Mouse (Mus musculus): Measurements from ENCODE around the gene Abhd17c.

Abhd17c gene

DNA sequence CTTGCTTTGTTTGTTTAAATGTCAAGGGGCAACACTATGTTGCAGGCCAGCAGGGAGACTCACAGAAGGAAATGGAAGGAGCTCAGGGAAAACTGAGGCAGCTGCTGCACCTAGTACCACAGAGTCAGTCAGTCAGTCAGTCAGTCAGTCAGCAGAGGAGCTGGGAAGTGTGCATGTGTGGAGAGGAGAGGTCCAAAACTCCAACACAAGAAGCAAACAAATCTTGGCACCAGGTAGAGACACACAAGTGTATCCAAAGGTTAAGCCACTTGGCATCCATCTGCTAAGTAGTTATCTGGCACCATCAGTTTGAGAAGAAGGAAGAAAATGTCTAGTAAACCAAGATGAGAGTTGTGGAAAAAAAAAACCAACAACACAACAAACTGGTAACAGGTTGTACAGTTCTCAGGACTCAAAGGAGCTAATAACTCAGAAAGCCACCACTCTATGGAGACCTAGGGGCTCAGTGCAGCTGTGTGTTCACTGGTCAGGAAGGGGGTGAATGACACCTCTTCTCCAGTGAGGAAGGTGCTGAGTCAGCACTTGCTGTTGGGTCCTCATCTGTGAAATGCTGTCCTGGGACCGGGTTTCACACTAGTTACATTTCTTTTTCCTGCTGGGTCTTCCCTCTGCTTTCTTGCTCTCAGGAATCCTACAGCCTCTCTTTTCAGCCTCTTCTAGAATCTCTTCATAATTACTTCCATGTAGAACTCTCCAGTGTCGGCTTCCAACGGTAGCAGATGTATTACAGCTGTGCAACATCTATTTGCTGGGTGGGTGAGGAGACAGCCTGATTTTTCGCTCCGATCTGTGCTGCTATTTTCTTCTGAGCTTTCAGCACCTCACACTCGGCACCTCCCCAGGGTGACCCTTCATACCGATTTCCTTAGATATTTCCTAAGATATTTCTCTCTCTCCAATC, 34.8 kb downstream of the Abhd17c start:
- DNase-seq, result no peak

DNA sequence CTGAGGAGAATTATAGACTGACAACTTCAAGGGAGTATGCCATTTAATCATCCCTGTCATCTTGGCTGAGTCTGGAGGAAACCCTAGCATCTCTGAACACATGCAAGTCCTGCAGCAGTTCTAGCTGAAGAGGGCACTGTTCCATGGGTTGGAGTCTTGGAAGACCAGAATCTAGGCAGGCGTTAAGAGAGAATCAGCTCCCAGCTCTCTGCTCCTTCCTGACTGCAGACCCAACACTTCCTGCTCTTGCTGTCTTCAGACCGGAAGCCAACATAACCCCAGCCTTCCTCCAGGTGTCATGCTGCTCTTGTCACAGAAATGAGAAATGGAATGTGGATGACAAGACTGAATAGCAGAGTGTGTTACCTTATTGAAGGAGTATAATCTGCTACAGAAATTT, 36.3 kb downstream of the Abhd17c start:
- no peak for DNase-seq

DNA sequence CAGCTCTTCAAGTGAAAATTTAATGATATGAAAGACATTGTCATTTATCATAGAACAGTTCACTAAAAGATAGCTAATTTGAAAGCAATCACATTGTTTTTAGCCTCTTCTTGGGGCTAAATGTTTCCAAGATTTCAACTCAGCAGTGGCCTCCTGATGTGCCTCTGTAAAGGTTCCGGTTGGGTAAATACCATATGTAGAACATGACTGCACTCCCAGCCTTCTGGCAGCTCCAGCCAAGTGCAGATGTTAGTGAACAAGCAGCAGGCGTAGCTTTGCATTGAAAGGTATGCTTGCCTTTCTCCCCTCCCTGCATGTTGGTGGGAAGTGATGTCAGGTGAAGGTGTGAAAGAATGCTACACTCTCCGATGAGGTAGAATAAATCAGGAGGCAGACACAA, 36.9 kb downstream of the Abhd17c start:
- no peak for DNase-seq

DNA sequence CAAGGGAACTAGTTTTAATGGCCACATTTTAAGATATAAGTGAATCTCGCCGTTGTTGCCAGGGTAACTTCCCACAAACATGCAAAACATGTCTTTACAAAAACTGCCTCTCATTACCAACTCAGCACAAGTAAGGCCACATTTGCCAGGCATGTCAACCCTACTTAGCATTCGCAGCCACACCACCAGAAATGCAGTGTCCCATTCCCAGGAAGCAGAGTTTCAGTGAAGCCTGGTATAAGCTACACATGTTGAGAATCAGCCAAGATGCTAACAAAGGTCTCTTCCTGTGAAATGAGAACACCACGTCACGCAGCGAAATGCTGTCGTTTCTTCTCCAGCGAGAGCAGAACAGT, 38.7 kb downstream of the Abhd17c start:
- no peak for DNase-seq

DNA sequence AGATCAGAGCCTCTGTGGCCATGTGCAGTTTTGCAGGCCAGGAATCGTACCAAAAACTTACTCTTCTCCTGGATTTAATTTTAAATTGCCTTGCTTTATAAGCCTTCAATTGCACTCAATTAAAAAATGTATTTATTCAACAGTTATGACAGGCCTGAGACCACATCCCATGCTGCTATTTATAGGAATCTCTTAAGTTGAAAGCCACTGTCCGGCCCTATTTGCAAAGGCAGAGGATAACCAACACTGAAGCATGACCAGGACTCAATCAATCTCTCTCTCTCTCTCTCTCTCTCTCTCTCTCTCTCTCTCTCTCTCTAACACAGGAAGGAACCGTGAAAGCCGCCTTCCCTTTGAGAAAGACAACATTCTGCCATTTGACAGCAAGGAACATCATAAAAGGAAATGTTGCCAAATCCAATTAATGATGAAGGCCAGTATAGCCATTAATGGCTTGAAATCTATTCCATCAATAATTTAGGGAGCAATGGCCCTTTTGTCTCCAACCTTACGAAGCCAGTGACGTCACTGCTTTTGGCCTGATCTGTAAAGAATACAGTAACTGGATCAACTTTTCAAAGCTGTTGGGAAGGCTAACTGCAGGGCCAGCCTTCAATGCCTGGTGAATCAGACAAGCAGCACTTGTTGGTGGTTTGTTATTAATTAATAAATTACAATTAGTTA, 39.2 kb downstream of the Abhd17c start:
- DNase-seq, result no peak

DNA sequence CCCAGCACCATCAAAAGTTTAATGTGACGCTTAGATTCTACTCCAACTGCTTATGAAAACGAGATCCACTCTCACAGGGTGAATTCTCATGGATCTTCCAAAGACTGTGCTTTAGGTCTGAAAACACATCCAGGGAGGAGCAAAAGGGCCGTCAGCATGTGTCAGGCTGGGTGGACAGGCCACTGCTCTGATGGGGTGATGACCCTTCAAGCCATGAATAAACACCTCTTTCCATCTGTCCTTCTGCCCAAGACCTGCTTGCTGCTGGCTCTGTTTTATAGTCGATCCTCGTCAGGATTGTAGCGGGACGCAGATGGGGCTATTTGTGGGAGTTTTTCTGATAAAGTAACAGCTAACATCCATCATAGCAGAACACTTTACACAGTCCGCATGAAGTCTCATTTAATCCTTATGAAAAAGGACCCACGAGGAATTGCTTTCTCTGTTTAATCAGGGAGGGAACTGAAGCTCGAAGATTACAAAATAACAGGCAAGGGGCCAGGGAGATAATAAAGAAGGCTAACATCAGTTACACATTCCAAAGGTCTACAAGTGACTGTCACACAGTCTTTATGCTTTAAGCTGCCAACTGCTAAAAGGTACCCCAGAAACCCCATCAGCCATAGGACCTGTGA, 39.9 kb downstream of the Abhd17c start:
- no peak for DNase-seq

DNA sequence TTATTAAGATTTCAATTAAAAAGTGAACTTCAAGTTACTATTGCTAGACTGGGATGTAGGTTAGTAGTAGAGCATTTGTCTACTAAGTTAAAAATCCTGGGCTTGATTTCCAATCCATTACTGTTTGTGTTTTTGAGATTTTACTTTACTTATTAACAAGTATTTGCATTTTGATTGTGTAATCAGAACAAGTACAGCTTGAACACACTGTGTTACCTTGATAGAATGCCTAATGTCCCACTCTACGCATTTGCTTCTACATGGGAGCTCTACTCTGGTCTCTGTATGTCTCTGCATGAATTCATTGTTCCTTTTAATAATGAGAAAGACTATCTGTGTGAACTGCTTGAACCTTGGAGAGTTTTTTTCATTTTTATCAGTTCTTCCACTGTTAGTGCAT, 44.8 kb downstream of the Abhd17c start:
- DNase-seq, result no peak

DNA sequence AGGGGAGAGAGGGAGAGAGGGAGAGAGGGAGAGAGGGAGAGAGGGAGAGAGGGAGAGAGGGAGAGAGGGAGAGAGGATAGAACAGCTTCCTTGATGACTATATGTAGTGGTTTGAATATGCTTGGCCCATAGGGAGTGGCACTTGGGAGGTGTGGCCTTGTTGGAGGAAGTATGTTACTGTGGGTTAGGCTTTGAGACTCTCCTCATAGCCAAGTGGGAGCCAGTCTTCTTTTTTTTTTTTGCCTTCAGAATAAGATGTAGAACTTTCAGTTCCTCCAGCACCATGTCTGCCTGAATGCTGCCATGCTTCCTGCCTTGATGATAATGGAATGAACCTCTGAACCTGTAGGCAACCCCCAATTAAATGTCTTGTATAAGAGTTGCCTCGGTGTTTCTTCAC, 49.1 kb downstream of the Abhd17c start:
- no peak for DNase-seq

DNA sequence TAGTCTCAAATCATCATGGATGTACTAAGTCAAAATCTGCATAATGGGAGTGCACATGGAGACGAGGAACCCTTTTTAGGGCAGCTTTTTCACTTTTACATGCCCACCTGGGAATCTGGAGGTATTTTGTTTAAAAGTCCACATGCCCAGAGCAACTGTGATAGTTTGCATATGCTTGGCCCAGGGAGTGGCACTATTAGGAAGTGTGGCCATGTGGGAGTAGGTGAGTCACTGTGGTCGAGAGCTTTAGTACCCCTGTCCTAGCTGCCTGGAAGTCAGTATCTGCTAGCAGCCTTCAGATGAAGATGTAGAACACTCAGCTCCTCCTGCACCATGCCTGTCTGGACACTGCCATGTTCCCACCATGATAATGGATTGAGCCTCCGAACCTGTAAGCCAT, 51.0 kb downstream of the Abhd17c start:
- DNase-seq, result no peak

DNA sequence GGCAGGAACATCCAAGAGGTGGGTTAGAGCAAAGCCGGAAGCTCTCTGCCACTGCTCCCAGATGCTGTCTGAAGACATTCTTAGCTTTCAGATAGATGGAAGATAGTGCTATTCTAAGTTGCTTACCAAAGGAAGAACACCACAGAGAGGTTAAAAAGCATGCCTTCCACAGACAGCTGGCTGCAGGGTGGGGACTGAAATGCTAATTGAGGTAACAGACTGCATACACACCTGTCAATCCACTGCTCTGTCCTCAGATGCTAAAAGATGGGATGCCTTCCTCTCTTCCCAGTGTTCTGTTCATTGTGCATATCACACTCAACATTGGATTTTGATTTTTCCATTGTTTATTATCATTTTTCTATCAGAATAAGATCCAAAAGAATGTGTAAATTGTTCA, 53.6 kb downstream of the Abhd17c start:
- no peak for DNase-seq

DNA sequence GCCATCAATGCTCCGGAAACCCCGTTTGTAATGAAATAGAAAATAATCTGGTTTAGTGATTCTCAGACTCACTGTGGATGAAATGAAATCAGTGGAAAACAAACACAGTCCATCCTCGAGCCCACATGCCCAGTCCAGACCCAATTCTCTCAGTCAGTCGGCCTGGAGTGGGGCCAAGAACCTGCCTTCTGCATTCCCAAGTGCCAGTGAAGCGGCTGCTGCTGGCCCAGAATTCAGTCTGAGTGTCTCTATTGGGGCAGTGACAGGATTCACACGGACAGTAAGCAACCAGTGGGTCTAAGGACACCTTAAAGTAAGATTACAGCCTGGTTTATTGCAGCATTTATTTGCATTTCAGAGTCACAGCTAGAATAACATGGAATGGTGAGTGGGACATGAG, 55.2 kb downstream of the Abhd17c start:
- peak; percentile 35 for DNase-seq

DNA sequence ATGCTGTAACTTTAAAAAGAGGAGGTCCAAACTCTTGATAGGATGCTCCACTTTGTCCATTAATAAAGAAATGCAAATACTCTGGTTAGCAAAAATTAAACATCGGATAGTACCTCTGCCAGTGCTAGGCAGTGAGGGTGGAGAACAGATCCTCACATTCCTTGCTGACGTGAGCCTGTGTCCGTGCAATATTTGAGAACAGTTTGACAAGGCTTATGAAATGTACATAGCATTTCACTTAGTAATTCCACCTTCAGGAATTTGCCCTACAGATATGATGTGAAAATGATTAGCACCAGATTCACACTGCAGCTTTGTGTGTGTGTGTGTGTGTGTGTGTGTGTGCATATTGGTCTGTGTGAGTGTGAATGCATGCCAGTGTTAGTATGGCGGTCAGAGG, 60.9 kb downstream of the Abhd17c start:
- no peak for DNase-seq

DNA sequence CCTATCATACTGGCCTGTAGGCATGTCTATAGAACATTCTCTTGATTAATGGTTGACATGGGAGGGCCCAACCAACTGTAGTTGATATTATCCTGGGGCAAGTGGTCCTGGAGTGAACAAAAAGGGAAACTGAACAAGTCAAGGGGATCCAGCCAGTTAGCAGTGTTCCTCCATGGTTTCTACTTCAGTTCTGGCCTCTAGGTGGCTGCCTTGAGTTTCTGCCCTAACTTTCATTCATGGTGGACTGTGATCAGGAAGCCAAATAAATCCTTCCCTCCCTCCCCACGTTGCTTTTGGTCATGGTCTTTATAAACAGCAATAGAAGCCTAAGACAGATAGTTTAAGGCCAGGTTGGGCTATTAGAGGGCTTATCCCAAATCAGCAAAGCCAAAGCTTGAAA, 61.9 kb downstream of the Abhd17c start:
- no peak for DNase-seq

DNA sequence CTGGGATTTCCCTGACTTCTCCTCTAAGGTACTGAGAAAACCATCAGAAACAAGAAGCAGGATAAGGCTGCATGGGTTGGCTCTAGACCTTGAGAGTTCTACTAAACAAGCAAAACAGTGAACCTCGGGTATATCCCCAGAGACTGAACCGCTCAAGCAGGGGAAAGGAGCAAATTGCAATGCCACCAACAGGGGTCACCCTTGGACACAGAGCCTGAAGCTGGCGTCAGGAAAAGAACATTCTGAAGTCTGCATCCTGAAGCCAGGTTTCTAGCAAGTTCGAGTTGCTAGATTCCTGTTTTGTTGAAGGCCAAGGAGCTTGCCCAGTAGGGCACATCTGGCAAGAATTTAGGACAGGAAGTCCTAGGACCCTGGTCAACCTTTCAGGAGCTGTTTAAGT, 62.7 kb downstream of the Abhd17c start:
- DNase-seq, result peak; percentile 38

DNA sequence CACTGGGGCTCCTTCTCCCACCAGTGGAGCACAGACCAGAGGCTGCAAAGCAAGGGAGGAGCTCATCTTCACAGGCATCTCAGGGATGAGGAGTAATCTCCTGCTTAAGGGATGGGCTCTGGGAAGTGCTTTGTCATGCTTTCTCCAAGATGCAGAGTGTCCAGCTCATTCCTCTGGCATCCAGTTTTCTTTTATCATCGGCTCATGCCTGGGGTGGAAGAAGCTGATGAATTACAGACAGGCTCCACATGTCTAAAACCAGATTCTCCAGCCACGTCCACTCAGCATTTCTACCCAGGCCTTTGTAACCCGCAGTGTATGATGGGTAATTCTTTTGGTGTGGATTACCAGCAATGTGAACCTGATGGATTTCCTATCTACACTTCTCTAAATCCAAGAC, 63.5 kb downstream of the Abhd17c start:
- DNase-seq, result no peak

DNA sequence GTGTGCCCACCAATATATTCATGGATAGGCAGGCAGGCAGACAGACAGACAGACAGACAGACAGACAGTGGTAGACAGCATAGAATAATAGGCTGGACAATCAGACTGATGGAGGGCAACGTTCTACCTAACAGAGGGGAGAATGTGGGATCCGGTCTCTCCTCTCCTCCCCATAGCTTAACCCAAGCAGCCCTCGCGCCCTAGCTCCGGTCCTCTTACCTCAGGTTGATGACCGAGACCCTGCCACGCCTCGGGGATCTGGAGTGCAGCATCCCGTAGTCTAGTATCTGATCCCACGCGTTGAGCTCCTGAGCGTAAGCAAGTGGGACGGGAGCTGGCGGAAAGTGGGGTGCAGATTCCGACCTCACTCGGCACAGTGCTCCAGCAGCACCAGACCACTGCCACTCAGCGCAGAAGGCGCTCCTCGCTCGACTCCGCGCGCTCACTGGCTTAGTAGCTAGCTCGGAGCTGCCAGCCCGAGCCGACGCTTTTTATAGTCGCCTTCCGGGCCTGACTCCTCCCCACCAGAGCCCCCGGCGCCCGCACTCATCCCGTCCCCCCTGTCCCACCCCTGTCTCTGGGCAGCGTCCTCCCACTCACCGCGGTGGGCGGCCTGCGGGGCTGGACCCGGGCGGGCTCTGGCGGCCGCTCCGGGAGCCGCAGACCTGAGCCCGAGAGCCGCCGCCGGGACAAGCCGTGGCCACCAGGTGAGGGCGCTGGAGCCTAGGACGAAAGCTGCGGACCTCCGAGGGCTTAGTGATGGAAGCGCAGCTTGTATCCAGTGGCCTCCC, 65.5 kb downstream of the Abhd17c start, which contains the start of gene Cemip:
Cemip (minus strand) TSS at position 464 of the 791 bp plus-strand sequence.
- DNase-seq, result peak; percentile 85

DNA sequence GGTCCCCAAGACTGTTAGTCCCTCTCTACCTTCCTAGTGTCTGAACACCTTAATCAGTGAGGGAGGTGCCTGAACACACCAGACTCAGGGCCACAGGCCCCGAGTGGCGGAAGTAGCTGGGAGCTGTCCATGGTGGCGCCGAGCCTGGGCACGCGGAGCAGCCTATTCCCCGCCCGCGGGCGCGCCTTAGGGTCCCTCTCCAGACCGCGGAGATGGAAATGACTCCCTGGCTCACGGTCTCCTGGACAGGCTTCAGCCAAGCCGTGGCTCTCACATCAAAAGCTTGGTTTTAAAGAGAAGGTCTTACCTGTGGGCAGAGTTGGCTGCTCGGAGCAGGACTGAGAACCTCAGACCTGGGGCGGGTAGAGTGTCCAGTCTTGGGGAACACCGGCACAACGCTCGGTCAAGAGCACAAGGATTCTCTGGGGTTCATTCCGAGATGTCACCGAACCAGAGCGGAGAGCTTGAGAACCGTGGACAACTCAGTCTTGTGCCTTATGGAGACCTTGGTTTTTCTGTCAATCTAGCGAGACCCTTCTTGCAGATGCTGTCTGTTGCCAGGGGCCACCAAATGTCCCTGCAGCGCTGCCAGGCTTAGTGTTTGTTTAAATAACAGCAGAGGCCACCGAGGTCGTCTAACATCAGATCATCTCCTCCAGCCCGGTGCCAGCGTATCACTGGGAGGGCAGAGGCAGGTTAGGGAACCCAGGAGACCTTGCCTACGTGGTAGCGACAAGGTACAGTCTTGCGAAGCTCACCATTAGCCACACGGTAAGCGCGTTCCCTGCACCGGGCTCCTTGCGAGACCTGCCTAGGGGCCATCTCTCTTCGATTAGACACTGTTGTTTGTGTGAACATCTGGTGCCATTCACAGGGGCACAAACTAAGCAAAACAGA, 66.4 kb downstream of the Abhd17c start:
- peak; percentile 59 for DNase-seq

DNA sequence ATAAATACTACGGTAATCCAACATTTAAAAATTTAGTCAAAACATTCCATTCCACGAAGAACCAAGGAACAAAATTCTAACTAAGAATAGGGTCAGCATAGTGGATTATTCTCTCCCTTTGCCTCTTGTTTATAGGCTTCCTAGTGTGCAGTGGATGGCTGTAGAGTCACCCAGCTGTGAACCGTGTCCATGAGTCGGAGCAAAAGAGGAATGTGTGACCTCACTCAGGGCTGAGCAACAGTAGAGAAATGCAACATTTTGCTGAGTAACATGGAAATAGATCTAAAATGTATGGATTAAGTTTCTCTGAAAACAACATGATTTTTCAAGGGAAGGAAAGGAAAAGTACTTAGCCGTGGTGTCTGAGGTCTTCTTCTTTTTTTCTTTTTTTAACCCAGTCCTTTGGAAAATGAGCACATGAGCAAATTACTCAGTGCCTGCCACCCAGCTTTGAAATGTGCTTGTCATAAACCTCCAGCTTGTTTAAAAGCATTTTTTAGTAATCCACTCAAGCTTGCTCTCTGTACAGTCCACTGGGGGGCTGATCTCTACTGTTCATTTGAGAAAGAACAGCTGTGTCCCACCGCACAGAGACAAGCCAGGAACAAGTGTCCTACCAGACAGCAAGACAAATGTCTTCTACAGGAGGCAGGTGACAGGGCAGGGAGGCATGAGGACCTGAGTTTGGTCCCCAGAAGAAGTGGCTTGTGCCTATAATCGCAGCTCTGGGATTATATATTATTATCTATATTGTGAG, 74.3 kb downstream of the Abhd17c start:
- DNase-seq, result no peak

DNA sequence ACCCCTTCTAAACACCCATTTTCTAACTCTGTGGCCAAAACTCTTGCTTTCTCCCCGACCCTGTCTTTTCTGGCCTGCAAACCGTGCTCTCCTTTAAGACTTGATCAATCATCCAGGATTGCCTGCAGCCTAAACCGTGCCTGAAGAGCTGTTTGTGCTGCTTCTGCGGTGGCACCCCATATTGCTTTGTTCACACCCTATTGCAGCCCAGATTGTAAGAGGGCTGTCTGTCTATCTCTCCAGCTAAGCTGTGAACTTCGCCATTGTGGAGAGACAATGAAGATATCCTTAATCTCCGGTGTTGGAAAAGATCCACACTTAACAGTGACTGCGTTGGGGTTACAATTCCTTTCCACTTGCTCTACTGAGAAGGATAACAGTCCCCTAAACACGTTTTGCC, 77.4 kb downstream of the Abhd17c start:
- no peak for DNase-seq

DNA sequence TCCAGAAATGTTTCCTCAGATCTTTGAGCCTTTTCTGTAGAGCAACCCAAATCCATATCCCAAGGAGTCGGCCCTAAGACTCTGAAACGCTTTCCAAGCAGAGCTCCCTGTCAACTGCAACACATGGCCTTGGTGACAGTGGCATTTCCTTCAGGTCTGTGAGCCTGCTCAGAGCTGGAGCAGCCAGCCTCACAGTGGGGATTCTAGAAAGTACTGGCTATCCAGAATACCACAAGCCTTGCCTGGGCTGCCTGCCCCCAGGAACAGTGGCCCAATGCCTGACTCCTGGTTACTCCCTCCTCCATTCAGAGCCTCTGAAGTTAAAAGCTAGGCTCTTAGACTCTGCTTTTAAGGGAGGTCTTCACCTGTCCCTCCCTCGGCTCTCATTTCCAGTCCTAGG, 77.8 kb downstream of the Abhd17c start:
- DNase-seq, result peak; percentile 34

DNA sequence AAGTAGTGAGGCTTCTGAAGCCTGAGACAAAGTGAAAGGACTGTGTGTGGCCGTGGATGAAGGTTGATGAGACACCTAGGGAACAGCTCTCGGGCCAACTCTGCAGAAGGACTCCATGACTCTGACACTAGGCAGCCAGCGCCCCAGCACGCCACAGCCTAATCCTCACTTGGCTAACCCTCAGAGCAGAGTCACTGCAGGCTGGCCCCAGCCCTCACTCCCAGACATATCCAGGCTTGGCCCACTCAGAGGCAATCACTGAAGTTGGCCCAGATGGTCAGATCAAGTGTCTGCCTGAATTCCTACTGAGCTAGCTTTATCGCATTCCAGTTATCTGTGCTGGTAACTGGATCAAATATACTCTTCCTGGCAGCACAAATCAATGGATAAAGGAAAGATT, 82.8 kb downstream of the Abhd17c start:
- peak; percentile 89 for DNase-seq

Data from cerebellum, adult 11-12 months (tissue).